ENCODE assay signal across 8 mouse cellular contexts in the genomic region with DNA sequence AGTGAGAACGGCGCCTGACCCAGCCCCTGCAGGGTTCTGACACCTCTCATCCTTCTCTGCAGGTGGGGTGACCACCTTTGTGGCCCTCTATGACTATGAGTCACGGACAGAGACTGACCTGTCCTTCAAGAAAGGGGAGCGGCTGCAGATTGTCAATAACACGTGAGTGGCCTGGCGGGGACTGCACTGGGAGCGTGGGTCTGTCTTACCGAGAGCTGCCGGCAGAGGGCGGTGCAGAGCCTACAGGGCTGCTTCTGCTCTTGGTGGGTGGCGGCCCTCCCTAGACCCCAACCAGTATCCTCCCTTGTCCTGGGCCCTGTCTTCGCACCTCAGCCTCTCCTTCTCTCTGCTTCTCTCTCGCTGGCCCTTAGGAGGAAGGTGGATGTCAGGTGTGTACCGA. TPM values are rescaled to one million over a fixed set of nuclear protein-coding genes. Genes with fewer than 3 reads are reported as not detected.
DNase-seq lines count a peak whose midpoint lies in the region; ATAC-seq and TF ChIP-seq lines count a peak whose summit lies in the region.

No protein-coding gene starts in this region.

- H3K27ac ChIP-seq in forebrain, embryonic 16.5 days (ENCODE audit: low read length): peak overlapping the region; percentile 76

- 0 out of 2 replicates have a peak overlapping the region, but pooled peaks have one; percentile 37 for H3K9ac ChIP-seq in forebrain, embryonic 16.5 days (replicated peaks; ENCODE audit: low read depth, low read length)

- intact Hi-C loops in heart, postnatal 36 days (cut with DNase I): loop anchor here (5.0 kb wide), 1 partner anchor 166 kb away; no protein-coding TSS in a partner anchor

- DNase-seq in G1E (ENCODE audit: low spot score): peak; percentile 60
- DNase-seq in c-Kit-positive CD71-positive TER-119-negative erythroid progenitor cells, embryonic 14.5 days (ENCODE audit: low read depth): peak; percentile 40
- DNase-seq in heart, postnatal 36 days: peak; percentile 77 to 88
- peak; percentile 79 for DNase-seq in layer of hippocampus, postnatal 36 days
- DNase-seq in lung, postnatal 36 days: peak; percentile 87
- peak; percentile 80 to 81 for DNase-seq in right cerebral cortex, adult 2 months (ENCODE audit: low spot score in 2 of 2)
- peak; percentile 79 for DNase-seq in urinary bladder, postnatal 25 days (ENCODE audit: low spot score)

- H3K36me3 ChIP-seq in G1E (replicated peaks): no peaks in the 10 kb centered on the region
- no peaks in the 10 kb centered on the region for H3K36me3 ChIP-seq in forebrain, embryonic 16.5 days (ENCODE audit: control insufficient read depth, insufficient read depth)

- H3K9me3 ChIP-seq in G1E (replicated peaks): no peaks in the 10 kb centered on the region
- no peaks in the 10 kb centered on the region for H3K9me3 ChIP-seq in forebrain, embryonic 16.5 days (ENCODE audit: control insufficient read depth, low read length)

- peak; percentile 92 for TF ChIP-seq CTCF in G1E (IDR thresholded peaks at IDR 0.05; ENCODE audit: low read depth, low read length)

- H3K4me1 ChIP-seq in G1E (ENCODE audit: insufficient read depth, low read depth, low read length): peaks cover 21% of the 10 kb centered on the region
- H3K4me1 ChIP-seq in forebrain, embryonic 16.5 days (replicated peaks; ENCODE audit: control insufficient read depth, insufficient read depth, low read length): peaks cover 49% of the 10 kb centered on the region

- WGBS in forebrain, embryonic 16.5 days: 16% methylated on average over 14 of the region's 14 CpGs

- no peak overlapping the region for H3K4me3 ChIP-seq in G1E (ENCODE audit: low read depth, low read length)
- H3K4me3 ChIP-seq in forebrain, embryonic 16.5 days (replicated peaks; ENCODE audit: low read length): no peak overlapping the region

- peaks cover 66% of the 10 kb centered on the region for H3K27me3 ChIP-seq in G1E (ENCODE audit: insufficient read depth, low read length)
- H3K27me3 ChIP-seq in forebrain, embryonic 16.5 days (replicated peaks; ENCODE audit: control insufficient read depth, insufficient read depth, low read length): no peaks in the 10 kb centered on the region

- peak; percentile 34; the same call in 1 of the 2 replicates for ATAC-seq in G1E (ENCODE audit: extremely low read depth, insufficient number of reproducible peaks, low FRiP score, poor library complexity, severe bottlenecking)
- ATAC-seq in forebrain, embryonic 16.5 days: peak; percentile 47

- H3K4me2 ChIP-seq in forebrain, embryonic 16.5 days (ENCODE audit: low read length): no peak overlapping the region

RNA-seq across cellular contexts. Expression of a gene that starts 40.2 kb away (rescaled TPM):
- total RNA-seq in G1E (2014; fragmentation: Nextera tagmentation): not detected in 2 replicates
- total RNA-seq in G1E (2017): 0.49 and 0.58 TPM in 2 replicates
- 0.22 and 0.28 TPM in 2 replicates for polyA plus RNA-seq in G1E (2012)
- 32.2 and 36.6 TPM in 2 replicates for polyA plus RNA-seq in forebrain, embryonic 16.5 days (2015; fragmentation: Nextera tagmentation; extraction: Ambion mirVana)
- 1 to 10 TPM; 3.4 to 4.9 TPM for total RNA-seq in heart, postnatal 36 days (2021)
- total RNA-seq in layer of hippocampus, postnatal 36 days (2021): 100 to 1,000 TPM; 154 to 160 TPM

Comparison
In these comparisons a context has a peak if more than half of its experiments do, and no peak if none do; other contexts are left out.
1. RNA of a gene that starts 40.2 kb away (total RNA-seq): 154 to 160 TPM in layer of hippocampus, postnatal 36 days; 3.4 to 4.9 TPM in heart, postnatal 36 days and 0.49 to 0.58 TPM in G1E; every median in the first group is over 10 times any median in the second.
2. Peak in every context shown above with its lines, with median percentiles within 50 percentile points of each other: DNase-seq.